Mouse (Mus musculus) hindbrain, postnatal 0 days (tissue): ENCODE data around the gene Gpatch1. TPM values are rescaled to one million over a fixed set of nuclear protein-coding genes. Genes with fewer than 3 reads are reported as not detected.

Experiments
- ATAC-seq: fragments of 200-750 bp; cut with Nextera tagmentation; 2 replicates; pipeline ENCODE4 v1.8.0; 2017; ENCODE audit warnings: mild to moderate bottlenecking, moderate TSS enrichment, moderate library complexity
- DNase-seq: peaks from one replicate; pipeline ENCODE4 v3.0.0-alpha.2; 2015; ENCODE audit warnings: low spot score
- H3K27ac ChIP-seq: fragments of 300-500 bp; sonication (generic); 2 replicates; pipeline ENCODE4 v1.5.1; 2014; ENCODE audit warnings: mild to moderate bottlenecking
- H3K27me3 ChIP-seq: fragments of 300-500 bp; sonication (generic); 2 replicates; pipeline ENCODE4 v1.6.1; 2014; ENCODE audit warnings: low read length, mixed read lengths; ENCODE audit not compliant: insufficient read depth
- H3K36me3 ChIP-seq: fragments of 300-500 bp; sonication (generic); 2 replicates; pipeline ENCODE4 v1.6.1; 2014; ENCODE audit warnings: low read length, mixed read lengths; ENCODE audit not compliant: insufficient read depth
- H3K4me1 ChIP-seq: fragments of 300-500 bp; sonication (generic); 2 replicates; pipeline ENCODE4 v1.6.1; 2014; ENCODE audit warnings: antibody characterized with exemption, low read length, mixed read lengths; ENCODE audit not compliant: insufficient read depth
- H3K4me2 ChIP-seq: fragments of 300-500 bp; sonication (generic); 2 replicates; pipeline ENCODE4 v1.6.1; 2014; ENCODE audit warnings: low read depth, mild to moderate bottlenecking, low read length, moderate library complexity, mixed read lengths
- H3K4me3 ChIP-seq: fragments of 300-500 bp; sonication (generic); 2 replicates; pipeline ENCODE4 v1.5.1; 2014; ENCODE audit warnings: low read length
- H3K9ac ChIP-seq: fragments of 300-500 bp; sonication (generic); replicated peaks from 2 replicates; pipeline ENCODE4 v1.6.1; 2014; ENCODE audit warnings: mild to moderate bottlenecking, low read length, moderate library complexity, mixed read lengths
- H3K9me3 ChIP-seq: fragments of 300-500 bp; sonication (generic); 2 replicates; pipeline ENCODE4 v1.6.1; 2016; ENCODE audit warnings: low read length, mixed read lengths
- CTCF ChIP-seq: IDR thresholded peaks from 2 replicates; pipeline ENCODE4 v1.5.1; 2016; ENCODE audit warnings: antibody characterized with exemption, control low read depth, low read depth
- WGBS: fragments of 180-500 bp; shearing (Covaris S2); extraction: QIAGEN DNeasy Blood & Tissue Kit; methylation state at CpG from one replicate; pipeline ENCODE4 v1.1.7; 2014; 5-methylcytosine and 5-hydroxymethylcytosine counted together
- polyA plus RNA-seq: library from polyadenylated mRNA; unstranded; fragments of >200 nt; fragmentation: Nextera tagmentation; extraction: Ambion mirVana; gene quantifications from 2 replicates; pipeline ENCODE4 v1.2.1, GENCODE M21; 2015
- total RNA-seq: library from RNA; depleted of rRNA; stranded (reverse); fragments of >200 nt; gene quantifications from 2 replicates; pipeline ENCODE4 v1.2.3, GENCODE M21; 2014; rRNA removed

Gene Gpatch1
- total and polyA plus RNA-seq, 2 experiments from 2014 or later: 7.0 to 17.9 TPM

DNA sequence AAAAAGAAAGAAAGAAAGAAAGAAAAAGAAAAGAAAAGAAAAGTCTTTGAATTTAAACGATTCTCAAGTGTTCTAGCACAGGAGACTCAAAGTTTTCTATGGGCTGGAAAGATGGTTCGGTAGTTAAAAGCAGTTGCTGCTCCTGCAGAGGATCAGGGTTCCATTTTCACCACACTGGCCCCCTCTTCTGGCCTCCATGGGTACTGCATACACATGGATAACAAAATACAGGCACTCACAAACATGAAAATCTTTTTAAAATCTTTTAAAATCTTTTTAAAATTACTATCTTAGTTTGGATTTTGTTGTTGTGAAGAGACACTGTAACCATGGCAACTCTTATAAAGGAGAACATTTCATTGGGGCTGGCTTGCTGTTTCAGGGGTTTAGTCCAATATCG is 87.9 kb downstream of the Gpatch1 start:
- no peak overlapping the region for H3K4me3 ChIP-seq
- TF ChIP-seq CTCF: peak; percentile 66
- peak; percentile 22 for DNase-seq
- 70% methylated on average over 3 of the region's 3 CpGs for WGBS
- H3K9ac ChIP-seq: no peak overlapping the region
- no peaks in the 10 kb centered on the region for H3K9me3 ChIP-seq
- no peak overlapping the region for H3K4me2 ChIP-seq
- ATAC-seq: no peak
- H3K27me3 ChIP-seq: no peaks in the 10 kb centered on the region
- no peak overlapping the region for H3K27ac ChIP-seq
- no peaks in the 10 kb centered on the region for H3K36me3 ChIP-seq
- no peaks in the 10 kb centered on the region for H3K4me1 ChIP-seq

Other genes starting within 250 kb of the Gpatch1 start
- gene Cebpa, start 199.1 kb downstream of the Gpatch1 start, total RNA-seq: 8.3 and 9.8 TPM in 2 replicates
- gene Cebpa, start 199.1 kb downstream of the Gpatch1 start, polyA plus RNA-seq: 1.1 TPM in 2 replicates
- gene Slc7a10, start 132.1 kb downstream of the Gpatch1 start, total RNA-seq: 62.9 and 70.2 TPM in 2 replicates
- 47.8 and 52.8 TPM in 2 replicates for gene Slc7a10, start 132.1 kb downstream of the Gpatch1 start, polyA plus RNA-seq
- 132 and 137 TPM in 2 replicates for gene Lrp3, start 102.9 kb downstream of the Gpatch1 start, total RNA-seq
- gene Lrp3, start 102.9 kb downstream of the Gpatch1 start, polyA plus RNA-seq: 20.2 and 20.7 TPM in 2 replicates
- gene Rhpn2, start 15.7 kb upstream of the Gpatch1 start, total RNA-seq: 3.8 and 4.7 TPM in 2 replicates
- gene Rhpn2, start 15.7 kb upstream of the Gpatch1 start, polyA plus RNA-seq: 2.8 and 3.0 TPM in 2 replicates
- 3.7 and 6.0 TPM in 2 replicates for gene Faap24, start 78.4 kb upstream of the Gpatch1 start, total RNA-seq
- gene Faap24, start 78.4 kb upstream of the Gpatch1 start, polyA plus RNA-seq: 10.4 and 12.5 TPM in 2 replicates
- gene Cep89, start 78.6 kb upstream of the Gpatch1 start, total RNA-seq: 9.6 and 17.8 TPM in 2 replicates
- 24.5 and 24.6 TPM in 2 replicates for gene Cep89, start 78.6 kb upstream of the Gpatch1 start, polyA plus RNA-seq
- gene Slc7a9, start 130.4 kb upstream of the Gpatch1 start, total RNA-seq: not detected in 2 replicates
- 0.11 TPM in 1 of 2 replicates, not detected in the other for gene Slc7a9, start 130.4 kb upstream of the Gpatch1 start, polyA plus RNA-seq
- 0.07 and 0.68 TPM in 2 replicates for gene Tdrd12, start 219.3 kb upstream of the Gpatch1 start, total RNA-seq
- gene Tdrd12, start 219.3 kb upstream of the Gpatch1 start, polyA plus RNA-seq: 0.91 and 1.2 TPM in 2 replicates
- 57.4 and 58.5 TPM in 2 replicates for gene Nudt19, start 237.9 kb upstream of the Gpatch1 start, total RNA-seq
- 133 and 144 TPM in 2 replicates for gene Nudt19, start 237.9 kb upstream of the Gpatch1 start, polyA plus RNA-seq